Mouse (Mus musculus) erythroblast, embryonic 14.5 days (primary cell): Measurements from ENCODE around the gene Tll2.

ENCODE experiments used
- GATA1 ChIP-seq: IDR thresholded peaks from 2 replicates; pipeline ENCODE4 v1.6.1; 2012; ENCODE audit warnings: low read length, inconsistent platforms, mixed read lengths
- TAL1 ChIP-seq: IDR thresholded peaks from 3 replicates; pipeline ENCODE4 v1.6.1; 2012; ENCODE audit warnings: low read length, inconsistent platforms, mixed read lengths

DNA sequence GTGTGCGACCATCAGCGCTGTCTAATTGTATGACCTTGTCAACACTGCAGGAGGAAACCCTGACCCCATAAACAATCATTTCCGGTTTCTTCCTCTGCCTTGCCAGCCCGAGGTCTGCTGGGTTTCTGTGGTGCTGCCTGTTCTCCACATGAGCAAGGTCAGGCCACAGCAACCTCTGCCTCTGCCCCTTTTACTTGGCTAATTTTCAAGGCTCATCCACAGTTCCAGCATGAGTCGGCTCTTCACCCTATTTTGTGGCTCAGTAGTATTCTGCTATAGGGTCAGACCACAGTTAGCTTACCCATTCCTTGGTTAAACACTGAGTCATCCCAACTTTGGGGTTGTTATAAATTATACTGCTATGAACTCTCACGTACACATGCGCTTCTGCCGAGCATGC, 65.7 kb downstream of the Tll2 start:
- TF ChIP-seq GATA1 (no peak), TAL1 (no peak)
